Mouse (Mus musculus) heart, postnatal 0 days (tissue): Measurements from ENCODE around the gene Xab2. TPM values are rescaled to one million over a fixed set of nuclear protein-coding genes. Genes with fewer than 3 reads are reported as not detected.

Experiments used
- ATAC-seq: fragments of 200-750 bp; cut with Nextera tagmentation; 2 replicates; pipeline ENCODE4 v1.8.0; 2017; ENCODE audit warnings: low read depth, moderate number of reproducible peaks, moderate library complexity; ENCODE audit not compliant: insufficient read depth
- DNase-seq: peaks from one replicate; pipeline ENCODE4 v3.0.0-alpha.2; 2016; ENCODE audit warnings: low spot score
- H3K27ac ChIP-seq: fragments of 300-500 bp; sonication (generic); 2 replicates; pipeline ENCODE4 v1.5.1; 2014; ENCODE audit warnings: low read depth, mild to moderate bottlenecking
- H3K27me3 ChIP-seq: fragments of 300-500 bp; sonication (generic); 2 replicates; pipeline ENCODE4 v1.6.1; 2014; ENCODE audit warnings: low read length, mixed read lengths; ENCODE audit not compliant: control insufficient read depth, insufficient read depth
- H3K36me3 ChIP-seq: fragments of 300-500 bp; sonication (generic); replicated peaks from 2 replicates; pipeline ENCODE4 v1.6.1; 2014; ENCODE audit warnings: low read length, mixed read lengths; ENCODE audit not compliant: control insufficient read depth, insufficient read depth
- H3K4me1 ChIP-seq: fragments of 300-500 bp; sonication (generic); 2 replicates; pipeline ENCODE4 v1.6.1; 2014; ENCODE audit warnings: antibody characterized with exemption; ENCODE audit not compliant: control insufficient read depth, insufficient read depth
- H3K4me2 ChIP-seq: fragments of 300-500 bp; sonication (generic); 2 replicates; pipeline ENCODE4 v1.6.1; 2014; ENCODE audit warnings: low read depth, mild to moderate bottlenecking, low read length, moderate library complexity
- H3K4me3 ChIP-seq: fragments of 300-500 bp; sonication (generic); 2 replicates; pipeline ENCODE4 v1.5.1; 2014; ENCODE audit warnings: low read depth, low read length
- H3K9ac ChIP-seq: fragments of 300-500 bp; sonication (generic); replicated peaks from 2 replicates; pipeline ENCODE4 v1.6.1; 2014; ENCODE audit warnings: low read depth, low read length, mixed read lengths
- H3K9me3 ChIP-seq: fragments of 300-500 bp; sonication (generic); replicated peaks from 2 replicates; pipeline ENCODE4 v1.6.1; 2016; ENCODE audit warnings: low read length; ENCODE audit not compliant: control insufficient read depth
- CTCF ChIP-seq: IDR thresholded peaks from 2 replicates; pipeline ENCODE4 v1.5.1; 2016; ENCODE audit warnings: antibody characterized with exemption, control low read depth, low read depth
- EP300 ChIP-seq: IDR thresholded peaks from 2 replicates; pipeline ENCODE4 v1.6.1; 2016; ENCODE audit warnings: antibody characterized with exemption, low read depth
- WGBS: fragments of 180-500 bp; shearing (Covaris S2); extraction: QIAGEN DNeasy Blood & Tissue Kit; methylation state at CpG from one replicate; pipeline ENCODE4 v1.1.7; 2014; 5-methylcytosine and 5-hydroxymethylcytosine counted together
- polyA plus RNA-seq: library from polyadenylated mRNA; unstranded; fragments of >200 nt; fragmentation: Nextera tagmentation; extraction: Ambion mirVana; gene quantifications from 2 replicates; pipeline ENCODE4 v1.2.1, GENCODE M21; 2015
- total RNA-seq: library from RNA; depleted of rRNA; stranded (reverse); fragments of >200 nt; gene quantifications from 2 replicates; pipeline ENCODE4 v1.2.3, GENCODE M21; 2014; ENCODE audit warnings: low replicate concordance

Gene Xab2
- total and polyA plus RNA-seq, 2 experiments from 2014 or later: 20.0 to 27.0 TPM

- H3K4me1 ChIP-seq: no peaks in the 10 kb centered on the region
- H3K27ac ChIP-seq: no peak overlapping the region
- ATAC-seq (no peak), DNase-seq (no peak)
- H3K4me3 ChIP-seq: no peak overlapping the region
- 50% methylated on average over 1 of the region's 1 CpGs for WGBS
- H3K36me3 ChIP-seq: no peaks in the 10 kb centered on the region
- no peaks in the 10 kb centered on the region for H3K27me3 ChIP-seq
- no peaks in the 10 kb centered on the region for H3K9me3 ChIP-seq
- H3K4me2 ChIP-seq: no peak overlapping the region
- no peak for TF ChIP-seq EP300
- TF ChIP-seq CTCF: no peak
- no peak overlapping the region for H3K9ac ChIP-seq
These were observed 21.9 kb downstream of the Xab2 start for GRCm38 (mm10) chr8:3599219-3599618.

GRCm38 (mm10) chr8:3598054-3598453 is 23.1 kb downstream of the Xab2 start:
- WGBS: 60% methylated on average over 3 of the region's 3 CpGs
- TF ChIP-seq EP300 (no peak), CTCF (no peak)
- no peaks in the 10 kb centered on the region for H3K9me3 ChIP-seq
- ATAC-seq (no peak), DNase-seq (no peak)
- no peak overlapping the region for H3K9ac ChIP-seq
- H3K4me1 ChIP-seq: no peaks in the 10 kb centered on the region
- H3K36me3 ChIP-seq: no peaks in the 10 kb centered on the region
- no peak overlapping the region for H3K27ac ChIP-seq
- no peak overlapping the region for H3K4me2 ChIP-seq
- no peak overlapping the region for H3K4me3 ChIP-seq
- no peaks in the 10 kb centered on the region for H3K27me3 ChIP-seq

GRCm38 (mm10) chr8:3594466-3594865 is 26.6 kb downstream of the Xab2 start:
- Histone ChIP-seq H3K9ac (no peak overlapping the region), H3K4me3 (no peak overlapping the region), H3K4me1 (no peaks in the 10 kb centered on the region), H3K27me3 (no peaks in the 10 kb centered on the region), H3K9me3 (no peaks in the 10 kb centered on the region), H3K27ac (no peak overlapping the region), H3K36me3 (no peaks in the 10 kb centered on the region), H3K4me2 (no peak overlapping the region)
- ATAC-seq (no peak), DNase-seq (no peak)
- TF ChIP-seq CTCF (no peak), EP300 (no peak)
- WGBS: 78% methylated on average over 2 of the region's 2 CpGs

GRCm38 (mm10) chr8:3593470-3593869 is 27.6 kb downstream of the Xab2 start:
- TF ChIP-seq CTCF: no peak
- TF ChIP-seq EP300: no peak
- H3K4me3 ChIP-seq: no peak overlapping the region
- H3K36me3 ChIP-seq: no peaks in the 10 kb centered on the region
- DNase-seq (no peak), ATAC-seq (no peak)
- H3K4me2 ChIP-seq: no peak overlapping the region
- H3K9me3 ChIP-seq: no peaks in the 10 kb centered on the region
- H3K27ac ChIP-seq: no peak overlapping the region
- no peaks in the 10 kb centered on the region for H3K27me3 ChIP-seq
- WGBS: 35% methylated on average over 3 of the region's 3 CpGs
- no peak overlapping the region for H3K9ac ChIP-seq
- H3K4me1 ChIP-seq: no peaks in the 10 kb centered on the region

GRCm38 (mm10) chr8:3588258-3588633 is 32.9 kb downstream of the Xab2 start:
- H3K27ac ChIP-seq: no peak overlapping the region
- ATAC-seq: 0 out of 2 replicates have a peak, but pooled peaks have one; percentile 10

More at GRCm38 (mm10) chr8:3588258-3588633, 32.9 kb downstream of the Xab2 start:
- H3K36me3 ChIP-seq: no peaks in the 10 kb centered on the region
- peaks cover 18% of the 10 kb centered on the region; the same call in 1 of the 2 replicates for H3K27me3 ChIP-seq
- no peak for TF ChIP-seq CTCF
- TF ChIP-seq EP300: no peak
- WGBS: 21% methylated on average over 11 of the region's 11 CpGs
- peak overlapping the region; percentile 71 for H3K4me3 ChIP-seq
- no peak for DNase-seq
- H3K9ac ChIP-seq: peak overlapping the region; percentile 53; the same call in 1 of the 2 replicates
- peaks cover 5% of the 10 kb centered on the region; the same call in 1 of the 2 replicates for H3K4me1 ChIP-seq
- peak overlapping the region; percentile 100 for H3K4me2 ChIP-seq
- no peaks in the 10 kb centered on the region for H3K9me3 ChIP-seq
